Mouse (Mus musculus) CH12.LX (cell line): ENCODE measurements around the gene Pcdh15. TPM values are rescaled to one million over a fixed set of nuclear protein-coding genes. Genes with fewer than 3 reads are reported as not detected.

Experiments used
- DNase-seq: peaks from one replicate; pipeline ENCODE4 v3.0.0-alpha.2; 2013; ENCODE audit errors: extremely low read depth
- H3K27ac ChIP-seq: 2 replicates; pipeline ENCODE4 v1.5.1; 2012; ENCODE audit warnings: low read depth, mild to moderate bottlenecking, control low read depth, moderate library complexity; ENCODE audit not compliant: insufficient read depth
- H3K27me3 ChIP-seq: replicated peaks from 2 replicates; pipeline ENCODE3; 2012; ENCODE audit warnings: inconsistent platforms
- H3K36me3 ChIP-seq, 2 experiments: replicated peaks in 1 of 2; 2 replicates each; pipeline versions ENCODE3 to v1.6.1; 2012; ENCODE audit warnings: inconsistent platforms in 1 of 2, low read length in 1 of 2, mild to moderate bottlenecking in 1 of 2, mixed read lengths in 1 of 2, moderate library complexity in 1 of 2; ENCODE audit not compliant: control insufficient read depth in 1 of 2, insufficient read depth in 1 of 2
- H3K4me1 ChIP-seq, 2 experiments: 2 replicates each; pipeline ENCODE4 v1.6.1; 2012; ENCODE audit warnings: inconsistent platforms in 1 of 2, moderate library complexity in 1 of 2; ENCODE audit not compliant: insufficient read depth in 2 of 2, control insufficient read depth in 1 of 2
- H3K4me2 ChIP-seq: 2 replicates; pipeline ENCODE4 v1.6.1; 2012; ENCODE audit warnings: low read depth, mild to moderate bottlenecking, control low read depth; ENCODE audit not compliant: poor library complexity, insufficient read depth, severe bottlenecking
- H3K4me3 ChIP-seq, 3 experiments: fragments of 150-350 bp in 1 of 3; sonication (generic) in 1 of 3; replicated peaks in 1 of 3; 2 replicates each; pipeline versions ENCODE3 to v1.5.1; 2011 to 2012; ENCODE audit warnings: low read depth in 2 of 3, low read length in 2 of 3, mild to moderate bottlenecking in 2 of 3, moderate library complexity in 2 of 3, control low read depth in 1 of 3, improper control_type of control experiment in 1 of 3, inconsistent platforms in 1 of 3, mixed read lengths in 1 of 3; ENCODE audit not compliant: poor library complexity in 1 of 3
- H3K79me2 ChIP-seq: replicated peaks from 2 replicates; pipeline ENCODE4 v1.6.1; 2012; ENCODE audit warnings: mild to moderate bottlenecking, moderate library complexity; ENCODE audit not compliant: control insufficient read depth, poor library complexity, insufficient read depth, severe bottlenecking; ENCODE audit errors: extremely low read depth
- H3K9ac ChIP-seq: 2 replicates; pipeline ENCODE4 v1.6.1; 2012; ENCODE audit warnings: low read depth, mild to moderate bottlenecking, control low read depth, moderate library complexity; ENCODE audit not compliant: insufficient read depth
- H3K9me3 ChIP-seq: replicated peaks from 2 replicates; pipeline ENCODE3; 2012; ENCODE audit warnings: low read length, inconsistent platforms, mixed read lengths
- CHD1 ChIP-seq: IDR thresholded peaks from 2 replicates; pipeline ENCODE4 v1.6.1; 2012; ENCODE audit warnings: low read depth, low read length, improper control_type of control experiment, inconsistent platforms
- CTCF ChIP-seq, 2 experiments: IDR thresholded peaks in 1 of 2; conservative IDR thresholded peaks in 1 of 2; 2 replicates each; pipeline ENCODE4 v1.5.1; 2011 to 2012; ENCODE audit warnings: low read depth in 2 of 2, low read length in 2 of 2, improper control_type of control experiment in 1 of 2, inconsistent platforms in 1 of 2, mild to moderate bottlenecking in 1 of 2, moderate library complexity in 1 of 2
- EP300 ChIP-seq: IDR thresholded peaks from 2 replicates; pipeline ENCODE4 v1.6.1; 2011; ENCODE audit warnings: low read length, improper control_type of control experiment
- ETS1 ChIP-seq: conservative IDR thresholded peaks from 2 replicates; pipeline ENCODE4 v1.6.1; 2012; ENCODE audit warnings: low read depth, mild to moderate bottlenecking, inconsistent platforms, low read length, improper control_type of control experiment, moderate library complexity
- HCFC1 ChIP-seq: IDR thresholded peaks from 2 replicates; pipeline ENCODE4 v1.6.1; 2012; ENCODE audit warnings: low read depth, mild to moderate bottlenecking, inconsistent platforms, low read length, improper control_type of control experiment
- IRF4 ChIP-seq: IDR thresholded peaks from 2 replicates; pipeline ENCODE4 v1.6.1; 2014; ENCODE audit warnings: low read depth, mild to moderate bottlenecking, inconsistent platforms, low read length, improper control_type of control experiment
- KAT2A ChIP-seq: IDR thresholded peaks from 2 replicates; pipeline ENCODE4 v1.6.1; 2012; ENCODE audit warnings: low read length, improper control_type of control experiment, inconsistent platforms; ENCODE audit not compliant: insufficient replicate concordance
- MAFK ChIP-seq: IDR thresholded peaks from 2 replicates; pipeline ENCODE4 v1.6.1; 2011; ENCODE audit warnings: low read length, improper control_type of control experiment; ENCODE audit not compliant: insufficient replicate concordance
- MAZ ChIP-seq: IDR thresholded peaks from 2 replicates; pipeline ENCODE4 v1.6.1; 2012; ENCODE audit warnings: low read depth, mild to moderate bottlenecking, inconsistent platforms, low read length, improper control_type of control experiment, moderate library complexity
- MEF2A ChIP-seq: IDR thresholded peaks from 2 replicates; pipeline ENCODE4 v1.6.1; 2014; ENCODE audit warnings: low read depth, mild to moderate bottlenecking, inconsistent platforms, low read length, improper control_type of control experiment, borderline replicate concordance
- MYC ChIP-seq: IDR thresholded peaks from 2 replicates; pipeline ENCODE4 v1.6.1; 2011; ENCODE audit warnings: low read depth, mild to moderate bottlenecking, improper control_type of control experiment, low read length
- PAX5 ChIP-seq: IDR thresholded peaks from 2 replicates; pipeline ENCODE4 v1.6.1; 2012; ENCODE audit warnings: low read length, inconsistent platforms, mixed read lengths
- POLR2A ChIP-seq: IDR thresholded peaks from 2 replicates; pipeline ENCODE4 v1.6.1; 2011; ENCODE audit warnings: low read depth, mild to moderate bottlenecking, improper control_type of control experiment, low read length
- RCOR1 ChIP-seq: conservative IDR thresholded peaks from 2 replicates; pipeline ENCODE4 v1.6.1; 2012; ENCODE audit warnings: low read depth, mild to moderate bottlenecking, inconsistent platforms, low read length, improper control_type of control experiment
- UBTF ChIP-seq: IDR thresholded peaks from 2 replicates; pipeline ENCODE4 v1.6.1; 2012; ENCODE audit warnings: low read depth, mild to moderate bottlenecking, inconsistent platforms, low read length, improper control_type of control experiment, moderate library complexity
- USF1 ChIP-seq: IDR thresholded peaks from 2 replicates; pipeline ENCODE4 v1.6.1; 2014; ENCODE audit warnings: low read depth, mild to moderate bottlenecking, inconsistent platforms, low read length, improper control_type of control experiment
- USF2 ChIP-seq: conservative IDR thresholded peaks from 2 replicates; pipeline ENCODE4 v1.6.1; 2011; ENCODE audit warnings: low read depth, low read length, improper control_type of control experiment
- ZKSCAN1 ChIP-seq: IDR thresholded peaks from 2 replicates; pipeline ENCODE4 v1.6.1; 2012; ENCODE audit warnings: low read depth, inconsistent platforms, low read length, improper control_type of control experiment, borderline replicate concordance
- ZNF384 ChIP-seq: IDR thresholded peaks from 2 replicates; pipeline ENCODE4 v1.6.1; 2012; ENCODE audit warnings: low read depth, low read length, improper control_type of control experiment, inconsistent platforms
- dilution Hi-C: fragments of 300-500 bp; cut with MboI; formaldehyde crosslinking; loops from 2 replicates; pipeline ENCODE4 v1.14.3; 2020; ENCODE audit warnings: low sequenced_read_pairs; ENCODE audit not compliant: extremely low pct_unique_long_range_greater_than_20kb, extremely low pct_ligation_motif_present
- in situ Hi-C: fragments of 300-500 bp; cut with MboI; formaldehyde crosslinking; loops from 3 replicates; pipeline ENCODE4 v1.14.3; 2019; ENCODE audit warnings: low sequenced_read_pairs, low pct_ligation_motif_present, low pct_unique_long_range_greater_than_20kb, mixed read lengths
- polyA plus RNA-seq: library from polyadenylated mRNA; unstranded; fragments of >175 nt; gene quantifications from 2 replicates; pipeline ENCODE4 v1.2.1, GENCODE M21; 2012; ENCODE audit warnings: low read depth; ENCODE audit not compliant: insufficient read length
- total RNA-seq, 2 experiments: library from RNA; depleted of rRNA; stranded (reverse); fragments of 300-350 nt in 1 of 2; fragments of >200 nt in 1 of 2; gene quantifications; 2 replicates each; pipeline ENCODE4 v1.2.3; 2012 to 2014

Pcdh15 gene
- total and polyA plus RNA-seq, 3 experiments: not detected

DNA sequence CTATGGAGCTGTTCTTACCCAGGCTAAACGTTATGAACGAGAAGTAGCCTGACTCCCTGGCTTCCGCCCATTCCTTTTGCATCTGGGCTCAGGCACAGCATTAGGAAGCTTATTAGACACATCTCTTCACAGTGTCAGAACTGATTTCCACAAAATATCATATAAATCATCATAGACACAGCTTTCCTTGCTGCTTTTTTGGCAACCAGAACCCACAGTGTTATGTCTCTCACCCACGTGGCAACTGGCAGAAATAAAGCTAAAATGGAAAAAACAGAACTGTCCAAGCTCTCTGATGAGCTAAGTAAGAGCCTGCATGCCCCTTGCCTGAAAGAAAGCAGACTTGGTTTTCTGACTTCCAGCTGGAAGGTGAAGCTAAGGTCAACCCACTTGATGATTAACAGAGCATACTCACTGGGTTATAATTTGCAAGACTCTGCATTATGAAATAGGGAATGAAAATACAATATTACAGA lies 1580.9 kb downstream of the Pcdh15 start:
- DNase-seq: no peak
- no peaks in the 10 kb centered on the region for H3K4me1 ChIP-seq
- no peaks in the 10 kb centered on the region for H3K79me2 ChIP-seq
- H3K4me3 ChIP-seq: no peak overlapping the region
- H3K27me3 ChIP-seq: no peaks in the 10 kb centered on the region
- no peaks in the 10 kb centered on the region for H3K36me3 ChIP-seq
- in situ Hi-C loops (no loop called here), dilution Hi-C loops (no loop called here)
- H3K27ac ChIP-seq: no peak overlapping the region
- H3K9ac ChIP-seq: no peak overlapping the region
- no peak for TF ChIP-seq ETS1
- TF ChIP-seq USF2: no peak
- TF ChIP-seq POLR2A: no peak
- no peak for TF ChIP-seq CTCF (conservative IDR thresholded peaks at IDR 0.05 in 1 of 2, IDR thresholded peaks at IDR 0.05 in 1 of 2; ENCODE audit: low read depth in 2 of 2, low read length in 2 of 2)
- no peak for TF ChIP-seq MAFK
- TF ChIP-seq MEF2A: no peak
- no peak for TF ChIP-seq KAT2A
- TF ChIP-seq PAX5: no peak
- TF ChIP-seq MYC: no peak
- TF ChIP-seq EP300: no peak
- no peak for TF ChIP-seq MAZ
- TF ChIP-seq ZNF384: no peak
- no peak for TF ChIP-seq HCFC1
- no peak for TF ChIP-seq UBTF
- TF ChIP-seq USF1: no peak
- no peak overlapping the region for H3K4me2 ChIP-seq
- no peaks in the 10 kb centered on the region for H3K9me3 ChIP-seq

- Histone ChIP-seq H3K4me3 (no peak overlapping the region), H3K27ac (no peak overlapping the region), H3K4me2 (no peak overlapping the region), H3K4me1 (no peaks in the 10 kb centered on the region), H3K27me3 (no peaks in the 10 kb centered on the region), H3K36me3 (no peaks in the 10 kb centered on the region), H3K79me2 (no peaks in the 10 kb centered on the region), H3K9me3 (no peaks in the 10 kb centered on the region), H3K9ac (no peak overlapping the region)
- dilution Hi-C loops: no loop called here
- in situ Hi-C loops: no loop called here
- no peak for TF ChIP-seq CHD1
- no peak for TF ChIP-seq PAX5
- no peak for TF ChIP-seq ETS1
- TF ChIP-seq IRF4: no peak
- no peak for TF ChIP-seq RCOR1
- TF ChIP-seq MEF2A: no peak
- no peak for TF ChIP-seq ZKSCAN1
- no peak for DNase-seq
Observed at GRCm38 (mm10) chr10:74680559-74680958, 1581.4 kb downstream of the Pcdh15 start.
